Mouse (Mus musculus) olfactory bulb, adult 2 months (tissue): Measurements from ENCODE around the gene Fasn. TPM values are rescaled to one million over a fixed set of nuclear protein-coding genes. Genes with fewer than 3 reads are reported as not detected.
"Not testable (repeated sequence)": the region's sequence is repeated elsewhere in the genome, so short reads cannot be mapped to it uniquely, and the experiment has no call there.

ENCODE experiments used
- H3K27ac ChIP-seq: fragments of 200-500 bp; 2 replicates; pipeline ENCODE4 v1.5.1; 2012; ENCODE audit warnings: low read depth, low read length; ENCODE audit not compliant: insufficient read depth
- H3K4me1 ChIP-seq: fragments of 200-500 bp; 2 replicates; pipeline ENCODE4 v1.6.1; 2012; ENCODE audit warnings: low read length; ENCODE audit not compliant: control insufficient read depth, insufficient read depth
- H3K4me3 ChIP-seq: fragments of 200-500 bp; 2 replicates; pipeline ENCODE4 v1.5.1; 2012; ENCODE audit warnings: mild to moderate bottlenecking, low read depth, low read length, moderate library complexity; ENCODE audit not compliant: insufficient read depth
- CTCF ChIP-seq: fragments of 200-500 bp; IDR thresholded peaks from 2 replicates; pipeline ENCODE4 v1.5.1; 2012; ENCODE audit warnings: low read depth, mild to moderate bottlenecking, low read length, moderate library complexity; ENCODE audit not compliant: insufficient read depth
- POLR2A ChIP-seq: fragments of 200-500 bp; IDR thresholded peaks from 2 replicates; pipeline ENCODE4 v1.6.1; 2012; ENCODE audit warnings: mild to moderate bottlenecking, low read depth, low read length, moderate library complexity; ENCODE audit not compliant: insufficient read depth
- WGBS: fragments of 180-500 bp; shearing (Covaris S2); methylation state at CpG from one replicate; pipeline ENCODE4 v1.1.7; 2018; 5-methylcytosine and 5-hydroxymethylcytosine counted together
- polyA plus RNA-seq: library from polyadenylated mRNA; stranded (reverse); fragments of >200 nt; gene quantifications from 2 replicates; pipeline ENCODE4 v1.2.4, GENCODE M21; 2012; ENCODE audit warnings: low replicate concordance; ENCODE audit not compliant: missing spikeins, insufficient read depth, insufficient read length

The Fasn gene
- polyA plus RNA-seq, 1 experiment, result not detected

- 93% methylated on average over 7 of the region's 7 CpGs for WGBS
These were observed 50.7 kb downstream of the Fasn start for GRCm38 (mm10) chr11:120773463-120774190.

GRCm38 (mm10) chr11:120772749-120773148 lies 51.6 kb downstream of the Fasn start:
- 78% methylated on average over 3 of the region's 3 CpGs for WGBS
- Histone ChIP-seq H3K4me1 (no peaks in the 10 kb centered on the region), H3K27ac (no peak overlapping the region), H3K4me3 (no peak overlapping the region)
- TF ChIP-seq CTCF, result no peak
- no peak for TF ChIP-seq POLR2A

More at GRCm38 (mm10) chr11:120773463-120774190, 50.7 kb downstream of the Fasn start:
- TF ChIP-seq CTCF, result no peak
- TF ChIP-seq POLR2A, result no peak
- no peak overlapping the region for H3K27ac ChIP-seq
- no peaks in the 10 kb centered on the region for H3K4me1 ChIP-seq
- no peak overlapping the region for H3K4me3 ChIP-seq

- WGBS, result 39% methylated on average over 1 of the region's 1 CpGs
- Histone ChIP-seq H3K27ac (no peak overlapping the region), H3K4me3 (no peak overlapping the region), H3K4me1 (no peaks in the 10 kb centered on the region)
- TF ChIP-seq POLR2A (no peak), CTCF (no peak)
These were observed 56.1 kb downstream of the Fasn start for GRCm38 (mm10) chr11:120768206-120768605.

DNA sequence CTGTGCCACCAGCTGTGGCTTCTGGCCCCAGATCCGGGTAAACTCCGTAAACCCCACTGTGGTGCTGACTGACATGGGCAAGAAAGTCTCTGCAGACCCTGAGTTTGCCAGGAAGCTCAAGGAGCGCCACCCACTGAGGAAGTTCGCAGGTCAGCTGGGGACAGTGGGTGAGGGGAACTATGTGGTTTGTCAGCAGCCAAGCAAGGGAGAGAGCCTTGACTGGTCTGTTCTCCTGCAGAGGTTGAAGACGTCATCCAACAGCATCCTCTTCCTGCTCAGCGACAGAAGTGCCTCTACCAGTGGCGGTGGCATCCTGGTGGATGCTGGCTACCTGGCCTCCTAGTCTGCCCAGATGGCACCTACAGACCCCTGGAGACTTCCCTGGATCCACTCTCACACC lies 57.3 kb downstream of the Fasn start:
- H3K4me3 ChIP-seq, result not testable (repeated sequence)
- WGBS, result 87% methylated on average over 5 of the region's 7 CpGs

DNA sequence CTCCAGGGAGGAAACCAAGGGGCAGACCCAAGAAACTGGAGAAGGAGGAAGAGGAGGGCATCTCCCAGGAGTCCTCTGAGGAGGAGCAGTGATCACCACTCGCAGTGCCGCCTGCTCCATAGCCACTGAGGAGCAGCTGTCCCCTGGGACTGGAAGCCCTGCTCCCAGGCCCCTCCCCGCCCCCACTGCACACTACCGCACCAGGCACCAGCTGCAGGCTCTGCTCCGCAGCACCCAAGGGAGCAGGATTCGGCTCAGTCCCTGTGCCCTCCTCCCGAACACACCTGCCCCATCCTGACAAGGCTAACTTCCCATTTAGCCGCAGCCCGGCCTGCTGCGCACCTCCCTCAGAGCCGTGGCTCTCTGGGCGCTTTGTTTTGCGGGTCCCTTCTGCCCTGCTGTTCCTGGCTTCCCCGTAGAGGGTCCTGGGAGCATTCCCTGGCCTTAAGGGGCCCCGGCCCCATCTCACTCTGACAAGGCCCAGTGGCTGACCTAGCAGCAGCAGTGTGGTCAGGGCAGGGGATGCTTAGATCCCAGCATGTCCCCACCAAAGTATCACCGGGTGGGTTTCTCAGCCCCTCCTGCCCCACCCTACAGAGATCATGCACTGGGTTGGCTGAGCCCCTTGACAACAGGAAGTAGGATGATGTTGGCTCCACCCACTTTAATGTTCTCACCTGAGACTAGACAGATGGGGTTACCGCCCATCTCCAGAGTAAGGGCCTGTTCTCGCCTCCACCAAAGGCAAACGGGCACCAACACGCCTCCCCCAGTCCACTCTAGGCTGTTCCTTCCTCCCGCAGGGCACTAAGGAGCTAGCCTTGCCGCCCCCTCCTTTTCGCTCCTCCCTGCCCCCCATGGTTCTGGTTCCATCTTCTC lies 61.0 kb downstream of the Fasn start:
- not testable (repeated sequence) for H3K4me1 ChIP-seq, H3K27ac ChIP-seq, H3K4me3 ChIP-seq
- 32% methylated on average over 12 of the region's 23 CpGs for WGBS

More for the DNA sequence above, 57.3 kb downstream of the Fasn start:
- H3K4me1 ChIP-seq, H3K27ac ChIP-seq: not testable (repeated sequence)

DNA sequence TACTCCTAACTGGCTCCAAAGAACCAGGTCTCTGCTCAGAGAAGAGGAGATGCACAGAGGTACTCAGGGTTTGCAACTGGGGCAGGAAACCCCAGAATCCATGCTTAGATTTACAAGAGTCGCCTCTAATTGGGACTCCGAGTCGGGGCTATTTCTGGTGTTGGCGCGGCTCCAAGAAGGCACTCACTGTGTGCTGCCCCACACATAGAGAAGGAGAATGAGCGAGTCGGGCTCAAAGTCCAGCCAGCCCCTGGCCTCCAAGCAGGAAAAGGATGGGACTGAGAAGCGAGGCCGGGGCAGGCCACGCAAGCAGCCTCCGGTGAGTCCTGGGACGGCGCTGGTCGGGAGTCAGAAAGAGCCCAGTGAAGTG lies 61.7 kb downstream of the Fasn start, which contains the start of gene Hmga1b:
TSS of gene Hmga1b (plus strand) at position 123 of the 370 bp plus-strand sequence.
- H3K4me3 ChIP-seq, H3K27ac ChIP-seq, H3K4me1 ChIP-seq: not testable (repeated sequence)
- WGBS, result 14% methylated on average over 14 of the region's 14 CpGs

GRCm38 (mm10) chr11:120761811-120762671 lies 62.3 kb downstream of the Fasn start:
- no peak overlapping the region for H3K27ac ChIP-seq
- H3K4me1 ChIP-seq, result peaks cover 4% of the 10 kb centered on the region
- no peak overlapping the region for H3K4me3 ChIP-seq
- TF ChIP-seq POLR2A (no peak), CTCF (no peak)
- WGBS, result 68% methylated on average over 14 of the region's 14 CpGs

DNA sequence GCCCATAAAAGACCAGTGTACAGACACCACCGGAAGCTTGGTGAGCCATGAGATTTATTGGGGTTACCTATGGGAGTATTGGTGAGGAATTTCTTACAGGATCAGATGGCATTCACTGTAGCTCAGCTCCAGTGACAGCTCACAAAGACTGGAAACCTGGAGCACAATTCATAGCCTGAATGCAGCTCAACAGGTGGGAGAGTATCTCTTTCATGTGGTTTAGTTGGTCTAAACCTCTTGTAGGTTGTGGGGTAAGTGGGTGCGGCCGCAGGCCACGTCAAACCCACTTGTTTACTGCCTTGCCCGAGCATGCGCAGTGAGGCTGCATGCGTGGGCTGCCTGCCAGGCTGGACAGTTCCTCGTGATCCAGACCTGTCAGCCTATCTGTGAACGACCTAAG lies 64.1 kb downstream of the Fasn start:
- 86% methylated on average over 9 of the region's 9 CpGs for WGBS
- Histone ChIP-seq H3K4me3 (no peak overlapping the region), H3K4me1 (peaks cover 4% of the 10 kb centered on the region), H3K27ac (no peak overlapping the region)
- TF ChIP-seq POLR2A, result no peak
- TF ChIP-seq CTCF, result no peak

Other genes with a start within 250 kb of the Fasn start
- gene Arhgdia, start 242.9 kb downstream of the Fasn start, polyA plus RNA-seq, result 143 TPM in 1 of 2 replicates, not detected in the other
- gene Alyref, start 226.2 kb downstream of the Fasn start, polyA plus RNA-seq, result not detected in 2 replicates
- gene Anapc11, start 226.1 kb downstream of the Fasn start, polyA plus RNA-seq, result not detected in 2 replicates
- not detected in 2 replicates for gene Npb, start 216.1 kb downstream of the Fasn start, polyA plus RNA-seq
- not detected in 2 replicates for gene Pcyt2, start 206.6 kb downstream of the Fasn start, polyA plus RNA-seq
- not detected in 2 replicates for gene Sirt7, start 199.3 kb downstream of the Fasn start, polyA plus RNA-seq
- gene Mafg, start 190.9 kb downstream of the Fasn start, polyA plus RNA-seq, result 234 TPM in 1 of 2 replicates, not detected in the other
- gene Pycr1, start 180.8 kb downstream of the Fasn start, polyA plus RNA-seq, result not detected in 2 replicates
- not detected in 2 replicates for gene Myadml2, start 176.4 kb downstream of the Fasn start, polyA plus RNA-seq
- gene Notum, start 163.4 kb downstream of the Fasn start, polyA plus RNA-seq, result not detected in 2 replicates
- gene Aspscr1, start 151.6 kb downstream of the Fasn start, polyA plus RNA-seq, result not detected in 2 replicates
- gene Cenpx, start 110.8 kb downstream of the Fasn start, polyA plus RNA-seq, result not detected in 2 replicates
- gene Lrrc45, start 110.6 kb downstream of the Fasn start, polyA plus RNA-seq, result not detected in 2 replicates
- gene Rac3, start 103.1 kb downstream of the Fasn start, polyA plus RNA-seq, result not detected in 2 replicates
- not detected in 2 replicates for gene Dcxr, start 97.3 kb downstream of the Fasn start, polyA plus RNA-seq
- gene Cbr2, start 92.4 kb downstream of the Fasn start, polyA plus RNA-seq, result not detected in 2 replicates
- gene Hmga1b, start 61.8 kb downstream of the Fasn start, polyA plus RNA-seq, result not detected in 2 replicates
- not detected in 2 replicates for gene Rfng, start 40.3 kb downstream of the Fasn start, polyA plus RNA-seq
- gene Gps1, start 40.3 kb downstream of the Fasn start, polyA plus RNA-seq, result not detected in 2 replicates
- not detected in 2 replicates for gene Dus1l, start 28.1 kb downstream of the Fasn start, polyA plus RNA-seq
- not detected in 2 replicates for gene Ccdc57, start 108.3 kb upstream of the Fasn start, polyA plus RNA-seq
- not detected in 2 replicates for gene Slc16a3, start 123.9 kb upstream of the Fasn start, polyA plus RNA-seq
- not detected in 2 replicates for gene Csnk1d, start 166.8 kb upstream of the Fasn start, polyA plus RNA-seq
- gene Cd7, start 214.9 kb upstream of the Fasn start, polyA plus RNA-seq, result not detected in 2 replicates
- not detected in 2 replicates for gene Sectm1b, start 239.0 kb upstream of the Fasn start, polyA plus RNA-seq